Mouse (Mus musculus) heart, embryonic 13.5 days (tissue): Measurements from ENCODE around the gene Gm26657. TPM values are rescaled to one million over a fixed set of nuclear protein-coding genes. Genes with fewer than 3 reads are reported as not detected.

Source experiments
- ATAC-seq: fragments of 200-750 bp; cut with Nextera tagmentation; 2 replicates; pipeline ENCODE4 v1.8.0; 2017; ENCODE audit warnings: moderate TSS enrichment; ENCODE audit not compliant: insufficient number of reproducible peaks, low FRiP score, low TSS enrichment; ENCODE audit errors: extremely low read depth
- H3K27ac ChIP-seq: fragments of 300-500 bp; sonication (generic); replicated peaks from 2 replicates; pipeline ENCODE4 v1.5.1; 2015; ENCODE audit warnings: moderate library complexity, mild to moderate bottlenecking, inconsistent platforms
- H3K27me3 ChIP-seq: fragments of 300-500 bp; sonication (generic); replicated peaks from 2 replicates; pipeline ENCODE4 v1.6.1; 2015; ENCODE audit warnings: mild to moderate bottlenecking, inconsistent platforms
- H3K36me3 ChIP-seq: fragments of 300-500 bp; sonication (generic); 2 replicates; pipeline ENCODE4 v1.6.1; 2015; ENCODE audit warnings: mild to moderate bottlenecking, inconsistent platforms
- H3K4me1 ChIP-seq: fragments of 300-500 bp; sonication (generic); 2 replicates; pipeline ENCODE4 v1.6.1; 2015; ENCODE audit warnings: inconsistent platforms
- H3K4me2 ChIP-seq: fragments of 300-500 bp; sonication (generic); 2 replicates; pipeline ENCODE4 v1.6.1; 2015; ENCODE audit warnings: inconsistent platforms, mild to moderate bottlenecking, moderate library complexity
- H3K4me3 ChIP-seq: fragments of 300-500 bp; sonication (generic); 2 replicates; pipeline ENCODE4 v1.5.1; 2015; ENCODE audit warnings: moderate library complexity, mild to moderate bottlenecking, inconsistent platforms
- H3K9ac ChIP-seq: fragments of 300-500 bp; sonication (generic); 2 replicates; pipeline ENCODE4 v1.6.1; 2015; ENCODE audit warnings: inconsistent platforms, mild to moderate bottlenecking, moderate library complexity
- H3K9me3 ChIP-seq: fragments of 300-500 bp; sonication (generic); 2 replicates; pipeline ENCODE4 v1.6.1; 2016; ENCODE audit warnings: inconsistent platforms
- WGBS: fragments of 180-500 bp; shearing (Covaris S2); methylation state at CpG from one replicate; pipeline ENCODE4 v1.1.7; 2015; ENCODE audit warnings: mixed read lengths; 5-methylcytosine and 5-hydroxymethylcytosine counted together
- polyA plus RNA-seq: library from polyadenylated mRNA; unstranded; fragments of >200 nt; fragmentation: Nextera tagmentation; extraction: Ambion mirVana; gene quantifications from 2 replicates; pipeline ENCODE4 v1.2.1, GENCODE M21; 2015

Gm26657 gene
- polyA plus RNA-seq, 1 experiment from 2014 or later: not detected

DNA sequence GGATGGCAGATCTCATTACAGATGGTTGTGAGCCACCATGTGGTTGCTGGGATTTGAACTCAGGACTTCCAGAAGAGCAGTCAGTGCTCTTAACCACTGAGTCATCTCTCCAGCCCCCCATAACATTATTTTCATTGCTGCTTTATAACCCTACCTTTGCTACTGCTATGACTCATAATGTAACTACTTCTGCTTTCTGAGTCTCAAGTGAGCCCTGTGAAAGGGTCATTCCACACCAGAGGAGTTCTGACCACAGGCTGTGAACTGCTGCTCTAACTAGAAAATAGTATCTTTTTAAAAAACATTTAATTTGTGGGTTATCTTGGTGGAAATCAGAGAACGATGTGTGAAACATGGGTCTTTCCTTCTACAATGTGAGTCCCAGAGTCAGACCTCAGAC is 17.8 kb downstream of the Gm26657 start:
- Histone ChIP-seq H3K36me3 (peaks cover 100% of the 10 kb centered on the region), H3K4me3 (no peak overlapping the region), H3K27ac (no peak overlapping the region), H3K4me1 (no peaks in the 10 kb centered on the region), H3K9me3 (no peaks in the 10 kb centered on the region), H3K4me2 (no peak overlapping the region), H3K27me3 (no peaks in the 10 kb centered on the region), H3K9ac (no peak overlapping the region)
- 86% methylated on average over 1 of the region's 1 CpGs for WGBS
- no peak for ATAC-seq

DNA sequence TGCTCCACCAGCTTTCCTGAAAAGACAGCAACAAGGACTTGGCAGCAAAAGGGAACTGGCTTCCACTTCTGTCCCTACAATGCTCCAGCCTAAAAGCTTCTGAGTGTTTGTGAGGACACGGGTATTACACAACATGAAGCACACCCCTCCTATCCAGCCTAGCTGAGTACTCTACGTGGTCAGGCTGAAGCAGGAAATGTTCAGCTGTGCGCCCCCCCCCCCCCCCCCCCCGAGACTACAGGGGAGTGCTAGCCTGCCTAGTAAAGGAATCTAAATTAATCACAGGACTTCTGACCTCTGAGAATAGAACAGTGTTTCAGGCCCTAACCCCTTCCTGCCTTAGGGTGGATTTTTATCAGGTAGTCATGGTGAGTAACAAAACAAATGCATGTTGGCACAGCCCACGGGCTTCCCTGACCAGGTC is 28.0 kb downstream of the Gm26657 start:
- Histone ChIP-seq H3K4me2 (no peak overlapping the region), H3K4me3 (no peak overlapping the region), H3K36me3 (peaks cover 96% of the 10 kb centered on the region), H3K9me3 (no peaks in the 10 kb centered on the region), H3K4me1 (peaks cover 2% of the 10 kb centered on the region; the same call in 1 of the 2 replicates), H3K27me3 (no peaks in the 10 kb centered on the region), H3K27ac (no peak overlapping the region), H3K9ac (no peak overlapping the region)
- ATAC-seq: no peak
- WGBS: 41% methylated on average over 5 of the region's 5 CpGs

DNA sequence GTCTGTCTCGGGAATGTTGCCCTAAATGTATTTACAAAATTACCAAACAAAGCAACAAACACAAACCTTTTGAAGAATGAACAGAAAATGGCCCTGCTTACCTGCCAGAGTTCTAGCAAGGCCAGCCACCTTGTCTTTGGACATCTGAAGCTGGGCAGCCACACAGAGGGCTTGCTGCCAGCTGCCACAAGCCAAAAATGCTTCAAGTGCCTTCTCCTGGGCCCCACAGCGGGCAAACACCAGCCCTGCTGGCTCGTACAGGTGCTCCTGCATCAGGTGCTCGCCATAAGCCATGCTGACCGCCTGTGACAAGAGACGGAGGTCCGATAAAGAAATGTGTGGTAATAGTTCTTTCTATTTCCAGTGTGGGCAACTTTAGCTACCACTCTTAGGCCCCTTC is 29.0 kb downstream of the Gm26657 start:
- H3K4me3 ChIP-seq: no peak overlapping the region
- peaks cover 98% of the 10 kb centered on the region for H3K36me3 ChIP-seq
- H3K9me3 ChIP-seq: no peaks in the 10 kb centered on the region
- peaks cover 2% of the 10 kb centered on the region; the same call in 1 of the 2 replicates for H3K4me1 ChIP-seq
- H3K9ac ChIP-seq: no peak overlapping the region
- WGBS: 88% methylated on average over 7 of the region's 7 CpGs
- no peak for ATAC-seq
- H3K27ac ChIP-seq: no peak overlapping the region
- H3K27me3 ChIP-seq: no peaks in the 10 kb centered on the region
- no peak overlapping the region for H3K4me2 ChIP-seq

DNA sequence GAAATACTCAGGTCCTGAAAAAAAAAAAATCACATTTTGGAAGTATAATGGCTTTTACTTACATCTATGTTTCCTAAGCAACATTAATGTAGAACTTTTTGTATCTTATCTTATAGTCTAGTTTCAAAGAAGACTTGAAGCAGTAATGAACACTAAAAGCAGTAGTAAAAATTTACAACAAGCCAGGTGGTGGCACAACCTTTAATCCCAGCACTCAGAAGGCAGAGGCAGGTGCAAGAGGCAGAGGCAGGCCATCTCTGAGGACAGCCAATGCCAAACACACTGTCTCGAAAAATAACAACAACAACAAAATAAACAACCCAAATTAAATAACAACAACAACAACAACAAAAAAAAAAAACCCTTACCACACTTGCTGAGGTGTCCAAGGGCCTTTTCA is 31.2 kb downstream of the Gm26657 start:
- Histone ChIP-seq H3K9me3 (no peaks in the 10 kb centered on the region), H3K27ac (no peak overlapping the region), H3K27me3 (no peaks in the 10 kb centered on the region), H3K4me3 (no peak overlapping the region), H3K4me1 (peaks cover 2% of the 10 kb centered on the region; the same call in 1 of the 2 replicates), H3K9ac (no peak overlapping the region), H3K4me2 (no peak overlapping the region), H3K36me3 (peaks cover 95% of the 10 kb centered on the region)
- 70% methylated on average over 1 of the region's 1 CpGs for WGBS
- ATAC-seq: no peak

Other genes with a start within 250 kb of the Gm26657 start
- gene Actl7b, start 1.4 kb downstream of the Gm26657 start, polyA plus RNA-seq: not detected in 2 replicates
- not detected in 2 replicates for gene Actl7a, start 3.3 kb downstream of the Gm26657 start, polyA plus RNA-seq
- 31.2 and 32.6 TPM in 2 replicates for gene Elp1, start 62.3 kb downstream of the Gm26657 start, polyA plus RNA-seq
- gene Fam206a, start 62.3 kb downstream of the Gm26657 start, polyA plus RNA-seq: 9.6 and 12.1 TPM in 2 replicates
- gene Ctnnal1, start 125.1 kb downstream of the Gm26657 start, polyA plus RNA-seq: 18.5 and 18.8 TPM in 2 replicates
- gene Tmem245, start 207.4 kb downstream of the Gm26657 start, polyA plus RNA-seq: 14.9 and 17.1 TPM in 2 replicates